Mouse (Mus musculus) liver, postnatal 0 days (tissue): ENCODE results near the gene Irak1bp1.

Experiments used
- CTCF ChIP-seq: sonication (generic); IDR thresholded peaks from 2 replicates; pipeline ENCODE4 v1.5.1; 2016; ENCODE audit warnings: antibody characterized with exemption, low read depth
- EP300 ChIP-seq: IDR thresholded peaks from 2 replicates; pipeline ENCODE4 v1.6.1; 2016; ENCODE audit warnings: antibody characterized with exemption, low read depth, mild to moderate bottlenecking

DNA sequence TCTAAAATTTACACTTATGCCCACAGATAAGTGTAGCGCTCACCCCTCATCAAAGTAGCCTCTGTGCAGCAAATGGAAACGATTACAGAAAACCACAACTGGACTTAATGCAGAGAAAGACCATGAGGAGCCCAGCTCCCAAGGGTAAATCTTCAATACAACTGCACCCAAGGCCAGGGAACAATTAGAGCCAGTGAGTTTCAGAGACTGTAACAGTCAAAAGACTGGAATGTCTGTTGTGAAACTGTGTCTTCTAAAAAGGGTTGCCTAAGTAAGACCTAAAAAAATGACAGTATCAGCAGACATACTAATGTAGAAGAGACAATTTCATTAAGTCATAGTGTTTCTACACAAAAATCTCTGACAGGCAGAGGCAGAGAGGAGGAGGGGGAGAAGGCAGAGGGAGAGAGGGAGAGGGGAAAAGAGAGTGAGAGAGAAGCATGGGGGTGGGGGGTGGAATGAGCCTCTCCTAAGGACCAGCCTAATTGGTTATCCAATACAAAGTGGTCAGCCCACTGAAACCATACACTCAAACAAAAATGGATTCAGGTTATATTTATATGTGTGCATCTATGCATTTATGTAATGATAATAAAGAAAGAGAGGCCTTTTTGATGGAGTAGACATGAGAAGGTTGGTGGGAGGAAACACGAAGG lies 32.6 kb downstream of the Irak1bp1 start:
- no peak for TF ChIP-seq CTCF
- TF ChIP-seq EP300 = no peak
